In the genomic region with DNA sequence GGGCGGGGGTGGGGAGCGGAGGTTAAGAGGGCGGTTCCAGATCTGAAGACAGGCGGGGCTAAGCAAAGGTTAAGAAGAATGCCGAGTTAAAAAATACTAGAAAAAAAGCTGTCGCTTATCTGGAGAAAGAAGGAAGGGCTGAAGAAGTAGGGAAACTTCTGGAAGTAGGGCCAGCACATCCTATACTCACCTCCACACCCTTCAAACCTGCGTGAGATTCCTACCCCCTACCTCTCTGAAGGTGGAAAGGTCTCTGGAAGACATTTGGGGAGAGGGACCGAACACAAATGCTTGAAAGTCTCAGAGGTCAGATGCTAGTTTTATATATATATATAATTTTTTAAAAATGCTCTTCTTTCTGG, we compare ENCODE assay signal across 8 mouse cellular contexts. TPM values are rescaled to one million over a fixed set of nuclear protein-coding genes. Genes with fewer than 3 reads are reported as not detected.
DNase-seq lines count a peak whose midpoint lies in the region; ATAC-seq and TF ChIP-seq lines count a peak whose summit lies in the region.

No protein-coding gene starts in this region.

- peaks cover 12% of the 10 kb centered on the region for H3K4me1 ChIP-seq in heart, embryonic 13.5 days
- H3K4me1 ChIP-seq in E14TG2a.4 (replicated peaks; ENCODE audit: low read depth, low read length), result peaks cover 3% of the 10 kb centered on the region; the same call in 1 of the 2 replicates
- peaks cover 7% of the 10 kb centered on the region for H3K4me1 ChIP-seq in forebrain, embryonic 15.5 days
- H3K4me1 ChIP-seq in liver, embryonic 15.5 days (replicated peaks), result peaks cover 17% of the 10 kb centered on the region

- H3K9me3 ChIP-seq in heart, embryonic 13.5 days, result no peaks in the 10 kb centered on the region
- no peaks in the 10 kb centered on the region for H3K9me3 ChIP-seq in E14TG2a.4 (ENCODE audit: low read length)
- H3K9me3 ChIP-seq in forebrain, embryonic 15.5 days, result no peaks in the 10 kb centered on the region
- H3K9me3 ChIP-seq in liver, embryonic 15.5 days (replicated peaks), result no peaks in the 10 kb centered on the region

- no peak for DNase-seq in heart, adult 11 months
- no peak for DNase-seq in left cerebral cortex, adult 9 months (ENCODE audit: low spot score in 2 of 2)
- no peak for DNase-seq in left cerebral cortex, adult 8-10 months (ENCODE audit: low spot score in 2 of 2)

- WGBS in heart, embryonic 13.5 days, result 10% methylated on average over 8 of the region's 8 CpGs
- WGBS in forebrain, embryonic 15.5 days, result 11% methylated on average over 8 of the region's 8 CpGs
- WGBS in liver, embryonic 15.5 days (ENCODE audit: insufficient replicate concordance), result 11% methylated on average over 8 of the region's 8 CpGs

- H3K27me3 ChIP-seq in heart, embryonic 13.5 days (replicated peaks), result no peaks in the 10 kb centered on the region
- H3K27me3 ChIP-seq in E14TG2a.4 (ENCODE audit: insufficient read depth, low read length), result no peaks in the 10 kb centered on the region
- no peaks in the 10 kb centered on the region for H3K27me3 ChIP-seq in forebrain, embryonic 15.5 days
- H3K27me3 ChIP-seq in liver, embryonic 15.5 days, result no peaks in the 10 kb centered on the region

- H3K9ac ChIP-seq in heart, embryonic 13.5 days, result peak overlapping the region; percentile 87
- H3K9ac ChIP-seq in forebrain, embryonic 15.5 days (replicated peaks), result peak overlapping the region; percentile 43; the same call in 1 of the 2 replicates
- H3K9ac ChIP-seq in liver, embryonic 15.5 days, result no peak overlapping the region

- no peaks in the 10 kb centered on the region for H3K36me3 ChIP-seq in heart, embryonic 13.5 days
- H3K36me3 ChIP-seq in E14TG2a.4 (ENCODE audit: insufficient read depth, low read length), result no peaks in the 10 kb centered on the region
- H3K36me3 ChIP-seq in forebrain, embryonic 15.5 days, result no peaks in the 10 kb centered on the region
- H3K36me3 ChIP-seq in liver, embryonic 15.5 days (replicated peaks), result no peaks in the 10 kb centered on the region

- no peak overlapping the region for H3K27ac ChIP-seq in heart, embryonic 13.5 days (replicated peaks)
- no peak overlapping the region for H3K27ac ChIP-seq in forebrain, embryonic 15.5 days (replicated peaks)
- H3K27ac ChIP-seq in liver, embryonic 15.5 days (replicated peaks), result no peak overlapping the region

- peak overlapping the region; percentile 93 for H3K4me2 ChIP-seq in heart, embryonic 13.5 days
- H3K4me2 ChIP-seq in forebrain, embryonic 15.5 days (replicated peaks), result peak overlapping the region; percentile 58
- peak overlapping the region; percentile 86 for H3K4me2 ChIP-seq in liver, embryonic 15.5 days

- TF ChIP-seq CTCF in E14TG2a.4 (conservative IDR thresholded peaks at IDR 0.05; ENCODE audit: low read length), result no peak

- peak overlapping the region; percentile 75 for H3K4me3 ChIP-seq in heart, embryonic 13.5 days
- H3K4me3 ChIP-seq in E14TG2a.4 (replicated peaks; ENCODE audit: low read length), result peak overlapping the region; percentile 86; the same call in 1 of the 2 replicates
- peak overlapping the region; percentile 43 for H3K4me3 ChIP-seq in forebrain, embryonic 15.5 days
- peak overlapping the region; percentile 65 for H3K4me3 ChIP-seq in liver, embryonic 15.5 days (replicated peaks)

- no peak for ATAC-seq in heart, embryonic 13.5 days (ENCODE audit: extremely low read depth, insufficient number of reproducible peaks, low FRiP score, low TSS enrichment)
- ATAC-seq in forebrain, embryonic 15.5 days (replicated peaks), result no peak
- no peak; the same call in none of the 2 replicates for ATAC-seq in liver, embryonic 15.5 days (ENCODE audit: insufficient read depth)
- no peak for ATAC-seq in megakaryocyte progenitor cell, adult 5-6 weeks (replicated peaks; ENCODE audit: poor library complexity)

RNA-seq across cellular contexts. Expression of a gene that starts 0.3 kb away (rescaled TPM):
- 11.3 and 12.9 TPM in 2 replicates for polyA plus RNA-seq in heart, embryonic 13.5 days (2015; fragmentation: Nextera tagmentation; extraction: Ambion mirVana)
- 0.97 and 1.4 TPM in 2 replicates for polyA plus RNA-seq in forebrain, embryonic 15.5 days (2015; fragmentation: Nextera tagmentation; extraction: Ambion mirVana)
- 13.6 and 15.1 TPM in 2 replicates for polyA plus RNA-seq in liver, embryonic 15.5 days (2015; fragmentation: Nextera tagmentation; extraction: Ambion mirVana)
- 14.3 and 17.8 TPM in 2 replicates for total RNA-seq in megakaryocyte progenitor cell, adult 5-6 weeks (2015)
- total RNA-seq in megakaryocyte progenitor cell, adult 5-6 weeks (2017), result 24.9 and 25.4 TPM in 2 replicates
- 1 to 10 TPM; 1.1 to 2.2 (median 1.5) TPM for total RNA-seq in left cerebral cortex, adult 8-10 months (2022)

RNA-seq across cellular contexts. Expression of a gene that starts 27.2 kb away (rescaled TPM):
- polyA plus RNA-seq in heart, embryonic 13.5 days (2015; fragmentation: Nextera tagmentation; extraction: Ambion mirVana), result 11.4 and 12.3 TPM in 2 replicates
- 5.3 and 5.7 TPM in 2 replicates for polyA plus RNA-seq in forebrain, embryonic 15.5 days (2015; fragmentation: Nextera tagmentation; extraction: Ambion mirVana)
- polyA plus RNA-seq in liver, embryonic 15.5 days (2015; fragmentation: Nextera tagmentation; extraction: Ambion mirVana), result 0.44 and 0.48 TPM in 2 replicates
- 0.22 TPM in 1 of 2 replicates, not detected in the other for total RNA-seq in megakaryocyte progenitor cell, adult 5-6 weeks (2015)
- 0.17 TPM in 1 of 2 replicates, not detected in the other for total RNA-seq in megakaryocyte progenitor cell, adult 5-6 weeks (2017)
- 10 to 100 TPM; 10.9 to 15.8 (median 12.7) TPM for total RNA-seq in left cerebral cortex, adult 8-10 months (2022)
